Mouse (Mus musculus) liver, adult 2 months (tissue): ENCODE results near the gene Slc4a5. TPM values are rescaled to one million over a fixed set of nuclear protein-coding genes. Genes with fewer than 3 reads are reported as not detected.

Experiments used
- DNase-seq: peaks from one replicate; pipeline ENCODE4 v3.0.0-alpha.2; 2011; ENCODE audit warnings: low read depth, low spot score; ENCODE audit errors: extremely low read depth
- H3K27ac ChIP-seq: fragments of 200-500 bp; replicated peaks from 2 replicates; pipeline ENCODE4 v1.5.1; 2012; ENCODE audit warnings: low read depth, mild to moderate bottlenecking, control low read depth, inconsistent platforms, low read length; ENCODE audit not compliant: insufficient read depth
- H3K27me3 ChIP-seq: fragments of 200-500 bp; 2 replicates; pipeline ENCODE4 v1.6.1; 2012; ENCODE audit warnings: mild to moderate bottlenecking, moderate library complexity, low read length, inconsistent platforms; ENCODE audit not compliant: control insufficient read depth, insufficient read depth
- H3K36me3 ChIP-seq: fragments of 200-500 bp; 2 replicates; pipeline ENCODE4 v1.6.1; 2012; ENCODE audit warnings: low read length, inconsistent platforms; ENCODE audit not compliant: control insufficient read depth, insufficient read depth
- H3K4me1 ChIP-seq: fragments of 200-500 bp; 2 replicates; pipeline ENCODE4 v1.6.1; 2011; ENCODE audit warnings: low read length; ENCODE audit not compliant: control insufficient read depth, insufficient read depth
- H3K4me3 ChIP-seq: fragments of 200-500 bp; 2 replicates; pipeline ENCODE4 v1.5.1; 2011; ENCODE audit warnings: low read depth, mild to moderate bottlenecking, control low read depth, low read length, moderate library complexity; ENCODE audit not compliant: insufficient read depth
- H3K79me2 ChIP-seq: fragments of 200-500 bp; 2 replicates; pipeline ENCODE4 v1.6.1; 2012; ENCODE audit warnings: inconsistent platforms, mild to moderate bottlenecking, low read length, moderate library complexity; ENCODE audit not compliant: control insufficient read depth, insufficient read depth
- H3K9ac ChIP-seq: fragments of 200-500 bp; 2 replicates; pipeline ENCODE4 v1.6.1; 2012; ENCODE audit warnings: low read depth, mild to moderate bottlenecking, control low read depth, inconsistent platforms, low read length
- CTCF ChIP-seq: fragments of 200-500 bp; IDR thresholded peaks from 2 replicates; pipeline ENCODE4 v1.5.1; 2011; ENCODE audit warnings: low read depth, low read length, control low read depth
- POLR2A ChIP-seq: fragments of 200-500 bp; IDR thresholded peaks from 2 replicates; pipeline ENCODE4 v1.6.1; 2011; ENCODE audit warnings: low read length, control low read depth; ENCODE audit not compliant: insufficient read depth; ENCODE audit errors: extremely low read depth
- WGBS: fragments of 180-500 bp; shearing (Covaris S2); methylation state at CpG from one replicate; pipeline ENCODE4 v1.1.7; 2018; 5-methylcytosine and 5-hydroxymethylcytosine counted together
- polyA plus RNA-seq: library from polyadenylated mRNA; depleted of rRNA; stranded (reverse); fragments of >200 nt; gene quantifications from 2 replicates; pipeline ENCODE4 v1.2.3, GENCODE M21; 2012
- total RNA-seq: library from RNA; depleted of rRNA; stranded (reverse); fragments of >200 nt; gene quantifications from 2 replicates; pipeline ENCODE4 v1.2.3, GENCODE M21; 2014

Slc4a5 gene
- total and polyA plus RNA-seq, 2 experiments: under 0.01 to 0.28 TPM

- Histone ChIP-seq H3K36me3 (no peaks in the 10 kb centered on the region), H3K9ac (no peak overlapping the region), H3K79me2 (no peaks in the 10 kb centered on the region), H3K27me3 (no peaks in the 10 kb centered on the region), H3K4me1 (no peaks in the 10 kb centered on the region), H3K27ac (no peak overlapping the region), H3K4me3 (no peak overlapping the region)
- WGBS: 90% methylated on average over 2 of the region's 2 CpGs
- DNase-seq: no peak
- TF ChIP-seq POLR2A (no peak), CTCF (no peak)
Observed at GRCm38 (mm10) chr6:83247153-83247552, 27.5 kb downstream of the Slc4a5 start.

GRCm38 (mm10) chr6:83254242-83254641 lies 34.6 kb downstream of the Slc4a5 start:
- Histone ChIP-seq H3K27me3 (no peaks in the 10 kb centered on the region), H3K4me3 (no peak overlapping the region), H3K27ac (no peak overlapping the region), H3K9ac (no peak overlapping the region), H3K79me2 (no peaks in the 10 kb centered on the region), H3K36me3 (no peaks in the 10 kb centered on the region), H3K4me1 (no peaks in the 10 kb centered on the region)
- DNase-seq: no peak
- 81% methylated on average over 7 of the region's 7 CpGs for WGBS
- TF ChIP-seq POLR2A: no peak
- no peak for TF ChIP-seq CTCF

GRCm38 (mm10) chr6:83264516-83264915 lies 44.9 kb downstream of the Slc4a5 start:
- Histone ChIP-seq H3K9ac (no peak overlapping the region), H3K4me3 (no peak overlapping the region), H3K36me3 (no peaks in the 10 kb centered on the region), H3K27ac (no peak overlapping the region), H3K27me3 (no peaks in the 10 kb centered on the region), H3K79me2 (no peaks in the 10 kb centered on the region), H3K4me1 (no peaks in the 10 kb centered on the region)
- 88% methylated on average over 1 of the region's 1 CpGs for WGBS
- DNase-seq: no peak
- TF ChIP-seq POLR2A (no peak), CTCF (peak; percentile 31)

- H3K4me3 ChIP-seq: no peak overlapping the region
- H3K79me2 ChIP-seq: no peaks in the 10 kb centered on the region
- no peaks in the 10 kb centered on the region for H3K27me3 ChIP-seq
- no peak for TF ChIP-seq POLR2A
- TF ChIP-seq CTCF: 0 out of 2 replicates have a peak, but pooled peaks have one; percentile 8
- no peaks in the 10 kb centered on the region for H3K4me1 ChIP-seq
- no peak for DNase-seq
- no peak overlapping the region for H3K9ac ChIP-seq
- H3K27ac ChIP-seq: no peak overlapping the region
- no peaks in the 10 kb centered on the region for H3K36me3 ChIP-seq
Observed at GRCm38 (mm10) chr6:83265253-83265652, 45.6 kb downstream of the Slc4a5 start.

- H3K9ac ChIP-seq: no peak overlapping the region
- DNase-seq: no peak
- no peaks in the 10 kb centered on the region for H3K4me1 ChIP-seq
- WGBS: 91% methylated on average over 4 of the region's 4 CpGs
- no peaks in the 10 kb centered on the region for H3K79me2 ChIP-seq
- no peak overlapping the region for H3K27ac ChIP-seq
- no peak for TF ChIP-seq POLR2A
- TF ChIP-seq CTCF: no peak
- H3K4me3 ChIP-seq: no peak overlapping the region
- no peaks in the 10 kb centered on the region for H3K36me3 ChIP-seq
- H3K27me3 ChIP-seq: no peaks in the 10 kb centered on the region
Observed at GRCm38 (mm10) chr6:83265653-83266052, 46.0 kb downstream of the Slc4a5 start.

DNA sequence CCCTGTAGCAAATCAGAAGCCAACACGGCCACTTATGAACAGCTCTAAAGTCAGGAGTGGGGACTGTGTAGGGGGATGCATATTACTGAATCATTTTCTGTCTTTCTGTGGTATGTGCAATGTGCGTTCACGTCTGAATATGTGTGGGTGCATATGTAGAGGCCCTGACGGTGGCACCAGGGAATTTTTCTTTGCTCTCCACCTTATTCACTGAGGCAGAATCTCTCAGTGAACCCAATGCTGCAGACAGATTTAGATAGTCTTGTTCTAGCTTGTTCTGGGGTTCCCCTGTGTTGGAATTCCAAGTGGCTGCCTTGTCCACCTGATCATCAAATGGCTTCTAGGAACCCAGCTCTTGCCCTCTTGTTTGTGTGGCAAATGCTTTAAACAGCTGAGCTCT lies 48.0 kb downstream of the Slc4a5 start:
- 75% methylated on average over 4 of the region's 4 CpGs for WGBS
- no peaks in the 10 kb centered on the region for H3K27me3 ChIP-seq

More for the DNA sequence above, 48.0 kb downstream of the Slc4a5 start:
- TF ChIP-seq CTCF (no peak), POLR2A (no peak)
- Histone ChIP-seq H3K36me3 (no peaks in the 10 kb centered on the region), H3K4me1 (no peaks in the 10 kb centered on the region), H3K9ac (no peak overlapping the region), H3K27ac (no peak overlapping the region), H3K79me2 (no peaks in the 10 kb centered on the region), H3K4me3 (no peak overlapping the region)
- no peak for DNase-seq
